Mouse (Mus musculus): ENCODE measurements around the gene Vmn1r148. TPM values are rescaled to one million over a fixed set of nuclear protein-coding genes. Genes with fewer than 3 reads are reported as not detected.
"Not testable (repeated sequence)": the region's sequence is repeated elsewhere in the genome, so short reads cannot be mapped to it uniquely, and the experiment has no call there.

Vmn1r148 gene
- not detected in 2 replicates for polyA plus RNA-seq (2012; ENCODE audit: insufficient read depth, insufficient read length, missing spikeins)

- not testable (repeated sequence) for H3K4me1 ChIP-seq (ENCODE audit: control insufficient read depth, insufficient read depth, low read length); H3K27ac ChIP-seq (ENCODE audit: insufficient read depth, low read depth, low read length); H3K4me3 ChIP-seq (ENCODE audit: insufficient read depth, low read length)
These were observed at the start of gene Vmn1r148 for GRCm38 (mm10) chr7:22413283-22413682. Gene Vmn1r148 (plus strand): TSS chr7:22413583.

GRCm38 (mm10) chr7:22370939-22371338 lies 42.4 kb upstream of the Vmn1r148 start, which contains the start of gene Gm8660:
Gene Gm8660 (minus strand): TSS chr7:22371039.
- not testable (repeated sequence) for H3K27ac ChIP-seq (ENCODE audit: insufficient read depth, low read depth, low read length); H3K4me3 ChIP-seq (ENCODE audit: insufficient read depth, low read length); H3K4me1 ChIP-seq (ENCODE audit: control insufficient read depth, insufficient read depth, low read length)

- not testable (repeated sequence) for H3K4me3 ChIP-seq (ENCODE audit: insufficient read depth, low read length); H3K4me1 ChIP-seq (ENCODE audit: control insufficient read depth, insufficient read depth, low read length); H3K27ac ChIP-seq (ENCODE audit: insufficient read depth, low read depth, low read length)
These were observed 24.7 kb downstream of the Vmn1r148 start, which contains the start of gene Vmn1r149 for GRCm38 (mm10) chr7:22438129-22438528. Gene Vmn1r149 (minus strand): TSS chr7:22438229.

- not testable (repeated sequence) for H3K4me1 ChIP-seq (ENCODE audit: control insufficient read depth, insufficient read depth, low read length); H3K27ac ChIP-seq (ENCODE audit: insufficient read depth, low read depth, low read length); H3K4me3 ChIP-seq (ENCODE audit: insufficient read depth, low read length)
These were observed 50.6 kb downstream of the Vmn1r148 start, which contains the start of gene Gm10665 for GRCm38 (mm10) chr7:22463975-22464374. Gene Gm10665 (minus strand): TSS chr7:22464075.

Other genes starting within 250 kb of the Vmn1r148 start
- gene Vmn1r142, start 249.5 kb upstream of the Vmn1r148 start, polyA plus RNA-seq (2012; ENCODE audit: insufficient read depth, insufficient read length, missing spikeins) = not detected in 2 replicates
- gene Vmn1r143, start 224.2 kb upstream of the Vmn1r148 start, polyA plus RNA-seq (2012; ENCODE audit: insufficient read depth, insufficient read length, missing spikeins) = not detected in 2 replicates
- gene Gm8653, start 212.3 kb upstream of the Vmn1r148 start, polyA plus RNA-seq (2012; ENCODE audit: insufficient read depth, insufficient read length, missing spikeins) = not detected in 2 replicates
- not detected in 2 replicates for gene Gm8453, start 184.1 kb upstream of the Vmn1r148 start, polyA plus RNA-seq (2012; ENCODE audit: insufficient read depth, insufficient read length, missing spikeins)
- not detected in 2 replicates for gene Gm4187, start 83.9 kb upstream of the Vmn1r148 start, polyA plus RNA-seq (2012; ENCODE audit: insufficient read depth, insufficient read length, missing spikeins)
- gene Gm8660, start 42.5 kb upstream of the Vmn1r148 start, polyA plus RNA-seq (2012; ENCODE audit: insufficient read depth, insufficient read length, missing spikeins) = not detected in 2 replicates
- gene Vmn1r149, start 24.6 kb downstream of the Vmn1r148 start, polyA plus RNA-seq (2012; ENCODE audit: insufficient read depth, insufficient read length, missing spikeins) = not detected in 2 replicates
- not detected in 2 replicates for gene Gm10665, start 50.5 kb downstream of the Vmn1r148 start, polyA plus RNA-seq (2012; ENCODE audit: insufficient read depth, insufficient read length, missing spikeins)
- gene Vmn1r151, start 86.1 kb downstream of the Vmn1r148 start, polyA plus RNA-seq (2012; ENCODE audit: insufficient read depth, insufficient read length, missing spikeins) = not detected in 2 replicates
- gene Vmn1r152, start 109.4 kb downstream of the Vmn1r148 start, polyA plus RNA-seq (2012; ENCODE audit: insufficient read depth, insufficient read length, missing spikeins) = not detected in 2 replicates
- not detected in 2 replicates for gene Gm8677, start 121.3 kb downstream of the Vmn1r148 start, polyA plus RNA-seq (2012; ENCODE audit: insufficient read depth, insufficient read length, missing spikeins)
- gene Gm4201, start 151.8 kb downstream of the Vmn1r148 start, polyA plus RNA-seq (2012; ENCODE audit: insufficient read depth, insufficient read length, missing spikeins) = not detected in 2 replicates
- not detected in 2 replicates for gene Gm4565, start 174.5 kb downstream of the Vmn1r148 start, polyA plus RNA-seq (2012; ENCODE audit: insufficient read depth, insufficient read length, missing spikeins)
- gene Vmn1r155, start 244.4 kb downstream of the Vmn1r148 start, polyA plus RNA-seq (2012; ENCODE audit: insufficient read depth, insufficient read length, missing spikeins) = not detected in 2 replicates